Mouse (Mus musculus): ENCODE results near the gene Tmem131. TPM values are rescaled to one million over a fixed set of nuclear protein-coding genes. Genes with fewer than 3 reads are reported as not detected.
A peak's percentile ranks its signal among the peaks of the same experiment; 100 is the strongest.

Gene Tmem131
- polyA plus RNA-seq, 1 experiment = 169 TPM

GRCm38 (mm10) chr1:36870518-36870917 lies 72.9 kb downstream of the Tmem131 start:
- Histone ChIP-seq H3K27ac (ENCODE audit: insufficient read depth, low read depth, low read length) (no peak overlapping the region), H3K4me3 (ENCODE audit: insufficient read depth, low read depth, low read length) (no peak overlapping the region), H3K4me1 (ENCODE audit: control insufficient read depth, insufficient read depth, low read length) (peaks cover 4% of the 10 kb centered on the region; the same call in 1 of the 2 replicates)
- TF ChIP-seq CTCF (IDR thresholded peaks at IDR 0.05; ENCODE audit: insufficient read depth, low read depth, low read length) = no peak
- TF ChIP-seq POLR2A (IDR thresholded peaks at IDR 0.05; ENCODE audit: insufficient read depth, low read depth, low read length) = no peak
- 43% methylated on average over 1 of the region's 1 CpGs for WGBS

- TF ChIP-seq POLR2A (IDR thresholded peaks at IDR 0.05; ENCODE audit: insufficient read depth, low read depth, low read length) = no peak
- TF ChIP-seq CTCF (IDR thresholded peaks at IDR 0.05; ENCODE audit: insufficient read depth, low read depth, low read length) = no peak
- no peak overlapping the region for H3K27ac ChIP-seq (ENCODE audit: insufficient read depth, low read depth, low read length)
- WGBS = 25% methylated on average over 3 of the region's 3 CpGs
Measured at GRCm38 (mm10) chr1:36864757-36865156, 78.7 kb downstream of the Tmem131 start.

DNA sequence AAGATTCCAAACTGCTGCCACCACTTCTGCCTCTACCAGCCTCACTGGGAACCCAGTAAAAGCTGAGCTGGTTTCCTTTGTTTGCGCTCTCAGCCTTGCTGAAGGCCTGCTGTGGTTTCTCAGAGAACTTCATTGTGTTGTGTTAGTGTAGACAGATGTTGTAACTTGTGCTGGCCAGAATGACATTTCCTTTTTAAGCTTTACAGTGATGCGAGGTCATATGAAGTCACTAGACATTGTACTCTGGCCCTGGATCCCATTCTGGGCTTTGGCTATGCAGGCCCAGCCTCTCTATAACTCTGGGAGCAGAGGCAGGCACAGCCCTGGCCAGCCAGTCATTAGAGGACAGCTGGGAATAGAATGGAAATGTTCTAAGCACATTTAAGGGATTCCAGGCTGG lies 81.7 kb downstream of the Tmem131 start:
- Histone ChIP-seq H3K27ac (ENCODE audit: insufficient read depth, low read depth, low read length) (peak overlapping the region; percentile 56), H3K4me3 (ENCODE audit: insufficient read depth, low read depth, low read length) (no peak overlapping the region), H3K4me1 (ENCODE audit: control insufficient read depth, insufficient read depth, low read length) (peaks cover 20% of the 10 kb centered on the region)
- WGBS = 60% methylated on average over 2 of the region's 2 CpGs
- TF ChIP-seq POLR2A (IDR thresholded peaks at IDR 0.05; ENCODE audit: insufficient read depth, low read depth, low read length) (no peak), CTCF (IDR thresholded peaks at IDR 0.05; ENCODE audit: insufficient read depth, low read depth, low read length) (no peak)

More at GRCm38 (mm10) chr1:36864757-36865156, 78.7 kb downstream of the Tmem131 start:
- Histone ChIP-seq H3K4me1 (ENCODE audit: control insufficient read depth, insufficient read depth, low read length) (peaks cover 14% of the 10 kb centered on the region), H3K4me3 (ENCODE audit: insufficient read depth, low read depth, low read length) (no peak overlapping the region)

- TF ChIP-seq POLR2A (IDR thresholded peaks at IDR 0.05; ENCODE audit: insufficient read depth, low read depth, low read length) = no peak
- TF ChIP-seq CTCF (IDR thresholded peaks at IDR 0.05; ENCODE audit: insufficient read depth, low read depth, low read length) = no peak
- Histone ChIP-seq H3K27ac (ENCODE audit: insufficient read depth, low read depth, low read length) (peak overlapping the region; percentile 77), H3K4me3 (ENCODE audit: insufficient read depth, low read depth, low read length) (no peak overlapping the region), H3K4me1 (ENCODE audit: control insufficient read depth, insufficient read depth, low read length) (peaks cover 21% of the 10 kb centered on the region)
- 8% methylated on average over 1 of the region's 1 CpGs for WGBS
Measured at GRCm38 (mm10) chr1:36860876-36861275, 82.6 kb downstream of the Tmem131 start.

DNA sequence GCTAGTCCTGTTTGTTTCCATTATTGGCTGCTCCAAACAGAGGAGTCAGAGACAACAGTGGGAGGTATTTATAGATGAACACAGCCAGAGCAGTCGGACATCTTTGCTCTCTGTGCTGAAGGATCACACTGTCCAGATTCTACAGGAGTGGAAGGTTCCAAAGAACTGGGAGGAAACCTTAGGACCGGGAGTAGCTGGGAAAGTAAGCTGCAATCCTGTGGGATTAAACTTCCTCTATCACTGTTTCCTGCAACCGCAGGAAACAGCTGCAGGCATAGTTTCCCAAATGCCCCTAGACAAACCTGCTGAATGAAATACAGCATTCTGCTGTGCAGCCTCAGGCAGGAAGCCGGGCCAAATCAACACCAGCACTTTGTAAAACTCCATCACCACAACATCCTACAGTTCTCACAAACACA lies 83.0 kb downstream of the Tmem131 start:
- H3K4me1 ChIP-seq (ENCODE audit: control insufficient read depth, insufficient read depth, low read length) = peaks cover 24% of the 10 kb centered on the region
- 5% methylated on average over 4 of the region's 4 CpGs for WGBS
- H3K4me3 ChIP-seq (ENCODE audit: insufficient read depth, low read depth, low read length) = no peak overlapping the region
- no peak for TF ChIP-seq POLR2A (IDR thresholded peaks at IDR 0.05; ENCODE audit: insufficient read depth, low read depth, low read length)
- TF ChIP-seq CTCF (IDR thresholded peaks at IDR 0.05; ENCODE audit: insufficient read depth, low read depth, low read length) = no peak
- peak overlapping the region; percentile 77 for H3K27ac ChIP-seq (ENCODE audit: insufficient read depth, low read depth, low read length)

DNA sequence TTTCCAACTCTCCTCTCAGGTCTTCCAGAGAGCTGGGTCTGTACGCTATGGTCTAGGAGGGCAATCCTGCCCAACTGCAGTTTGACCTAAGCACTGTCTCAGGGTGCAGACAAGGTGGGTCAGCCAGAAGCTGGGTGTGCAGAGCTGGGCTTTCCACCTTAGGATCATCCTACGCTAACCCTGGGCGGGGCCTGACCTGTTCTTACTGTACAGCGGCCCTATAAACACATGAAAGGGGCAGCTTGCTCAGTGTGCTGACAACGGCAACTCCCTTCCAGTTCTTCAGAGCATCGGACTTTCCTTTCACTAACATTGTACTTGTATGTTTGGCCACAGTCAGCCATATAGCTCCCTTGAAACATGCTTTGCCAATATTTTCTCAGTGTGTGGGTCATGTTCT lies 86.4 kb downstream of the Tmem131 start:
- Histone ChIP-seq H3K4me3 (ENCODE audit: insufficient read depth, low read depth, low read length) (no peak overlapping the region), H3K4me1 (ENCODE audit: control insufficient read depth, insufficient read depth, low read length) (peaks cover 26% of the 10 kb centered on the region), H3K27ac (ENCODE audit: insufficient read depth, low read depth, low read length) (no peak overlapping the region)
- 95% methylated on average over 6 of the region's 6 CpGs for WGBS
- TF ChIP-seq CTCF (IDR thresholded peaks at IDR 0.05; ENCODE audit: insufficient read depth, low read depth, low read length) = no peak
- TF ChIP-seq POLR2A (IDR thresholded peaks at IDR 0.05; ENCODE audit: insufficient read depth, low read depth, low read length) = no peak

GRCm38 (mm10) chr1:36854198-36854765 lies 89.2 kb downstream of the Tmem131 start:
- WGBS = 92% methylated on average over 10 of the region's 10 CpGs
- Histone ChIP-seq H3K4me3 (ENCODE audit: insufficient read depth, low read depth, low read length) (no peak overlapping the region), H3K27ac (ENCODE audit: insufficient read depth, low read depth, low read length) (no peak overlapping the region), H3K4me1 (ENCODE audit: control insufficient read depth, insufficient read depth, low read length) (peaks cover 20% of the 10 kb centered on the region)
- no peak for TF ChIP-seq CTCF (IDR thresholded peaks at IDR 0.05; ENCODE audit: insufficient read depth, low read depth, low read length)
- TF ChIP-seq POLR2A (IDR thresholded peaks at IDR 0.05; ENCODE audit: insufficient read depth, low read depth, low read length) = no peak

DNA sequence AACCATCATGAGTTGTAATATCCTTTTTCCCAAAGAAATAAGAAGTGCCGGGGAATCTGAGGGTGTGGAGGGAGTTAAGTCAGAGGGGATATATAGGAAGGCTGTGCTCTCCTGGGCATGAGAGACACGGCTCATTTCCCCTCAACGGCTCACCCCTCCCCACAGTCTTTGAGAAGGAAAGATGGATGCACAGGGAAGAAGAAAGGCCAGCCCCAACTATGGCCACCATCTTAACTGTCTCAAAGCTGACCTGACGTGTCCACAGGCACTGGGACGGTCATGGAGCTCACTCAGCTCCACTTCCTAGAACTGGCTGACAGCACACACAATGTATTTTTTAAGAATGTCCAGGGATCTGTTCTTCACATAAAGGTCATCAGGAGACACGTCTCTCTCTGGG lies 91.4 kb downstream of the Tmem131 start:
- TF ChIP-seq POLR2A (IDR thresholded peaks at IDR 0.05; ENCODE audit: insufficient read depth, low read depth, low read length) (no peak), CTCF (IDR thresholded peaks at IDR 0.05; ENCODE audit: insufficient read depth, low read depth, low read length) (no peak)
- H3K27ac ChIP-seq (ENCODE audit: insufficient read depth, low read depth, low read length) = no peak overlapping the region
- 81% methylated on average over 6 of the region's 6 CpGs for WGBS

GRCm38 (mm10) chr1:36851392-36851791 lies 92.1 kb downstream of the Tmem131 start:
- TF ChIP-seq CTCF (IDR thresholded peaks at IDR 0.05; ENCODE audit: insufficient read depth, low read depth, low read length) (no peak), POLR2A (IDR thresholded peaks at IDR 0.05; ENCODE audit: insufficient read depth, low read depth, low read length) (no peak)
- Histone ChIP-seq H3K4me3 (ENCODE audit: insufficient read depth, low read depth, low read length) (no peak overlapping the region), H3K4me1 (ENCODE audit: control insufficient read depth, insufficient read depth, low read length) (peaks cover 13% of the 10 kb centered on the region), H3K27ac (ENCODE audit: insufficient read depth, low read depth, low read length) (no peak overlapping the region)
- WGBS = 44% methylated on average over 4 of the region's 4 CpGs

More for the DNA sequence above, 91.4 kb downstream of the Tmem131 start:
- H3K4me1 ChIP-seq (ENCODE audit: control insufficient read depth, insufficient read depth, low read length) = peaks cover 17% of the 10 kb centered on the region
- no peak overlapping the region for H3K4me3 ChIP-seq (ENCODE audit: insufficient read depth, low read depth, low read length)
